Mouse (Mus musculus) embryonic facial prominence, embryonic 11.5 days (tissue): ENCODE results near the gene Gm20388. TPM values are rescaled to one million over a fixed set of nuclear protein-coding genes. Genes with fewer than 3 reads are reported as not detected.

Experiments used
- ATAC-seq: fragments of 200-750 bp; cut with Nextera tagmentation; replicated peaks from 2 replicates; pipeline ENCODE4 v1.8.0; 2017; ENCODE audit warnings: low read depth; ENCODE audit not compliant: insufficient number of reproducible peaks, low FRiP score, low TSS enrichment
- DNase-seq: peaks from one replicate; pipeline ENCODE4 v3.0.0-alpha.2; 2015; ENCODE audit warnings: low spot score
- H3K27ac ChIP-seq: fragments of 300-500 bp; sonication (generic); replicated peaks from 2 replicates; pipeline ENCODE4 v1.5.1; 2014; ENCODE audit warnings: mild to moderate bottlenecking, low read depth, low read length, control low read depth
- H3K27me3 ChIP-seq: fragments of 300-500 bp; sonication (generic); 2 replicates; pipeline ENCODE4 v1.6.1; 2014; ENCODE audit warnings: mild to moderate bottlenecking, low read length, moderate library complexity, mixed read lengths; ENCODE audit not compliant: control insufficient read depth, insufficient read depth
- H3K36me3 ChIP-seq: fragments of 300-500 bp; sonication (generic); replicated peaks from 2 replicates; pipeline ENCODE4 v1.6.1; 2014; ENCODE audit warnings: low read depth, mild to moderate bottlenecking, low read length, moderate library complexity, mixed read lengths; ENCODE audit not compliant: control insufficient read depth, insufficient read depth
- H3K4me1 ChIP-seq: fragments of 300-500 bp; sonication (generic); 2 replicates; pipeline ENCODE4 v1.6.1; 2014; ENCODE audit warnings: low read length, mixed read lengths; ENCODE audit not compliant: control insufficient read depth, insufficient read depth
- H3K4me2 ChIP-seq: fragments of 300-500 bp; sonication (generic); 2 replicates; pipeline ENCODE4 v1.6.1; 2014; ENCODE audit warnings: low read depth, mild to moderate bottlenecking, control low read depth, low read length, moderate library complexity
- H3K4me3 ChIP-seq: fragments of 300-500 bp; sonication (generic); 2 replicates; pipeline ENCODE4 v1.5.1; 2014; ENCODE audit warnings: low read depth, low read length, control low read depth
- H3K9ac ChIP-seq: fragments of 300-500 bp; sonication (generic); replicated peaks from 2 replicates; pipeline ENCODE4 v1.6.1; 2014; ENCODE audit warnings: mild to moderate bottlenecking, control low read depth, low read length
- H3K9me3 ChIP-seq: fragments of 300-500 bp; sonication (generic); replicated peaks from 2 replicates; pipeline ENCODE4 v1.6.1; 2016; ENCODE audit warnings: mild to moderate bottlenecking, low read length, inconsistent platforms, mixed read lengths; ENCODE audit not compliant: control insufficient read depth
- WGBS: fragments of 180-500 bp; shearing (Covaris S2); extraction: QIAGEN DNeasy Blood & Tissue Kit; methylation state at CpG from one replicate; pipeline ENCODE4 v1.1.7; 2014; 5-methylcytosine and 5-hydroxymethylcytosine counted together
- polyA plus RNA-seq: library from polyadenylated mRNA; unstranded; fragments of >200 nt; fragmentation: Nextera tagmentation; extraction: Ambion mirVana; gene quantifications from 2 replicates; pipeline ENCODE4 v1.2.1, GENCODE M21; 2014

The Gm20388 gene
- polyA plus RNA-seq, 1 experiment from 2014 or later, result 3.1 TPM

GRCm38 (mm10) chr8:122671894-122672293 is 2761.3 kb downstream of the Gm20388 start:
- H3K27ac ChIP-seq, result no peak overlapping the region
- H3K27me3 ChIP-seq, result peaks cover 27% of the 10 kb centered on the region
- H3K9me3 ChIP-seq, result no peaks in the 10 kb centered on the region
- no peak overlapping the region for H3K4me3 ChIP-seq
- H3K4me2 ChIP-seq, result no peak overlapping the region
- peaks cover 3% of the 10 kb centered on the region for H3K4me1 ChIP-seq
- ATAC-seq (no peak), DNase-seq (no peak)
- H3K9ac ChIP-seq, result no peak overlapping the region
- 74% methylated on average over 6 of the region's 6 CpGs for WGBS
- no peaks in the 10 kb centered on the region for H3K36me3 ChIP-seq

GRCm38 (mm10) chr8:122673989-122674388 is 2763.3 kb downstream of the Gm20388 start:
- peaks cover 2% of the 10 kb centered on the region; the same call in 1 of the 2 replicates for H3K4me1 ChIP-seq
- H3K36me3 ChIP-seq, result no peaks in the 10 kb centered on the region
- H3K4me2 ChIP-seq, result no peak overlapping the region
- ATAC-seq, result no peak
- H3K9ac ChIP-seq, result no peak overlapping the region
- no peak overlapping the region for H3K27ac ChIP-seq
- H3K9me3 ChIP-seq, result no peaks in the 10 kb centered on the region
- H3K4me3 ChIP-seq, result no peak overlapping the region
- H3K27me3 ChIP-seq, result peaks cover 45% of the 10 kb centered on the region
- no peak for DNase-seq
- 68% methylated on average over 12 of the region's 12 CpGs for WGBS

- Histone ChIP-seq H3K4me1 (peaks cover 2% of the 10 kb centered on the region; the same call in 1 of the 2 replicates), H3K27me3 (peaks cover 51% of the 10 kb centered on the region)
- WGBS, result 47% methylated on average over 7 of the region's 7 CpGs
Observed at GRCm38 (mm10) chr8:122674999-122675398, 2764.4 kb downstream of the Gm20388 start.

DNA sequence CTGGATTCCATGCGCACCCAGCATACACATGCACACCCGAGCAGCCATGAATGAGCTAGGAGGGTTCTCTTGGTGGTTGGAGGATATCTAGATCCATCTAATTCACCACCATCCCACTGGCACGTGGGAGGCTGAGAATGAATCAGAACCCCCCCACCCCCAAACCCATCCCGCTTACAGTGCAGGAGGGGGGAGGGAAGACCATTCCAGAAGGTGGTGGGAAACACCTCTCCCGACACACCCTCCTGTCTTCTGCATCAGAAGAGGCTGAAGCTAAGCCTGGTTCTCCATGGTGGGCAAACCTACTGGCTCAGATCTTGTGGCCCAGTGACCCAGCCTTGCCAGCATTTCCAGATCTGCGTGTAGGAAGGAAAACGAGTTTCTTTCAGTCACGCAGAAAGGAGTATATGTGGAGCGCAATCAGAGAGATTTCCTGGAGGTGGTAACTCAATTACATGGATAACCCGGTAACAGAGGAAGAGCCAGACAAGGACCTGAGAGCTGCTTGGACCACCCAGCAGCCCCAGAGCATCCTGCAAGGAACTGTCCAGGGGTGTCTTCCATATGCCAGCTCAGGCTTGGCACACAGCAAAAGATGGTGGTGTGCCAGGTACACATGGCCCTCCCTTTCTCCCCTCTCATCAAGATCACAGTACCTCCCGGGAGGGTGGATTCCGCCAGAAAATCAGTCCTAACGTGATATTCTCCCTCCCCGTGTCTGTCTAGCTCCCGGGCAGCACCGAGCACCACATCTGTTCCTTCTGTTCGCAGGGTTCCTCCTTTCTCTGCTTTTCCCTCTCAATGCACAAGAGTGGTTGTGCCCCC is 2765.2 kb downstream of the Gm20388 start:
- Histone ChIP-seq H3K4me1 (peaks cover 2% of the 10 kb centered on the region; the same call in 1 of the 2 replicates), H3K27me3 (peaks cover 56% of the 10 kb centered on the region), H3K36me3 (no peaks in the 10 kb centered on the region), H3K27ac (no peak overlapping the region), H3K4me2 (no peak overlapping the region), H3K9me3 (no peaks in the 10 kb centered on the region), H3K9ac (no peak overlapping the region), H3K4me3 (no peak overlapping the region)
- no peak for DNase-seq
- 77% methylated on average over 17 of the region's 17 CpGs for WGBS
- no peak for ATAC-seq

More at GRCm38 (mm10) chr8:122674999-122675398, 2764.4 kb downstream of the Gm20388 start:
- H3K27ac ChIP-seq, result no peak overlapping the region
- H3K9ac ChIP-seq, result no peak overlapping the region
- no peaks in the 10 kb centered on the region for H3K9me3 ChIP-seq
- no peak for DNase-seq
- no peak overlapping the region for H3K4me3 ChIP-seq
- H3K36me3 ChIP-seq, result no peaks in the 10 kb centered on the region
- H3K4me2 ChIP-seq, result no peak overlapping the region
- ATAC-seq, result no peak

- Histone ChIP-seq H3K9me3 (no peaks in the 10 kb centered on the region), H3K36me3 (no peaks in the 10 kb centered on the region), H3K4me3 (peak overlapping the region; percentile 69), H3K9ac (peak overlapping the region; percentile 67), H3K27ac (peak overlapping the region; percentile 41; the same call in 1 of the 2 replicates), H3K27me3 (peaks cover 57% of the 10 kb centered on the region), H3K4me2 (peak overlapping the region; percentile 99), H3K4me1 (peaks cover 2% of the 10 kb centered on the region; the same call in 1 of the 2 replicates)
- ATAC-seq, result 0 out of 2 replicates have a peak, but pooled peaks have one; percentile 27
- 14% methylated on average over 16 of the region's 16 CpGs for WGBS
- DNase-seq, result peak; percentile 35
Observed at GRCm38 (mm10) chr8:122676621-122677480, 2766.2 kb downstream of the Gm20388 start.

DNA sequence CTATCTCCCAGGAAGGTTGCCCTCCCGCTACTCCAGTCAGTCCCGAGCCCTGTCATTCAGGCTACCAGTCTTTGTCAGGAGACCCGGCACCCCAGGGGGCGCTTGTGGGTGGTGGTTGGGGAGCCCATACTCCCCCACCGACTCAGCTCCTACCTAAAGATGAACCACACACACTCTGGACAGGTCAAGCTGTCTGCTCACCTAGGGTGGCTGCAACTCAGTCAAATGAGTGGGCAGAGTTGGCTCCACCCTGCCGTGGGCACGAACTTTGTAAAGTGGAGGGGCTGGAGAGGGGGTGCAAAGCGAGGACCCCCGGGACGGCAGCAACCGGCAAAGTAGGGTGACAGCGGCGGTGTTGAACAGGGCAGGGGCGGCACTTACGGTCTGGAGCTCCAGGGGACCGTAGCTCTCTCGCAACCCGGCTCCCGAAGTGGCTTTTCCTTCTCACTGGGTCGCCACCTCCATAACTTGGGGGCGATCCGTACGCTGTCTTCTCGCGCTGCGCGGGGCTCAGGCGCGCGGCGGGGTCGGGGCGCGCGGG is 2766.9 kb downstream of the Gm20388 start:
- Histone ChIP-seq H3K36me3 (no peaks in the 10 kb centered on the region), H3K27ac (0 out of 2 replicates have a peak overlapping the region, but pooled peaks have one; percentile 41), H3K27me3 (peaks cover 56% of the 10 kb centered on the region), H3K4me3 (peak overlapping the region; percentile 69), H3K9me3 (no peaks in the 10 kb centered on the region), H3K9ac (peak overlapping the region; percentile 67), H3K4me1 (peaks cover 2% of the 10 kb centered on the region; the same call in 1 of the 2 replicates), H3K4me2 (peak overlapping the region; percentile 99)
- DNase-seq (peak; percentile 32), ATAC-seq (no peak)
- WGBS, result under 1% methylated on average over 34 of the region's 35 CpGs

- WGBS, result 0% methylated on average over 103 of the region's 127 CpGs
- Histone ChIP-seq H3K9me3 (no peaks in the 10 kb centered on the region), H3K4me2 (peak overlapping the region; percentile 99), H3K4me3 (peak overlapping the region; percentile 69), H3K27ac (peak overlapping the region; percentile 35; the same call in 1 of the 2 replicates), H3K36me3 (no peaks in the 10 kb centered on the region), H3K9ac (peak overlapping the region; percentile 67), H3K27me3 (peaks cover 53% of the 10 kb centered on the region), H3K4me1 (peaks cover 2% of the 10 kb centered on the region; the same call in 1 of the 2 replicates)
- ATAC-seq (peak; percentile 46), DNase-seq (peak; percentile 78)
Observed at GRCm38 (mm10) chr8:122678061-122678895, 2767.6 kb downstream of the Gm20388 start.
